Mouse (Mus musculus) stomach, embryonic 14.5 days (tissue): Measurements from ENCODE around the gene Atp5c1. TPM values are rescaled to one million over a fixed set of nuclear protein-coding genes. Genes with fewer than 3 reads are reported as not detected.

Experiments
- ATAC-seq: fragments of 200-750 bp; cut with Nextera tagmentation; 2 replicates; pipeline ENCODE4 v1.8.0; 2017; ENCODE audit warnings: low read depth, moderate TSS enrichment; ENCODE audit not compliant: insufficient number of reproducible peaks, insufficient read depth, low FRiP score
- H3K27ac ChIP-seq: fragments of 300-500 bp; sonication (generic); 2 replicates; pipeline ENCODE4 v1.5.1; 2014; ENCODE audit warnings: mild to moderate bottlenecking, low read length, moderate library complexity, mixed read lengths
- H3K27me3 ChIP-seq: fragments of 300-500 bp; sonication (generic); 2 replicates; pipeline ENCODE4 v1.6.1; 2014; ENCODE audit warnings: low read length, control low read depth, mixed read lengths; ENCODE audit not compliant: control insufficient read depth, insufficient read depth
- H3K36me3 ChIP-seq: fragments of 300-500 bp; sonication (generic); 2 replicates; pipeline ENCODE4 v1.6.1; 2014; ENCODE audit warnings: mild to moderate bottlenecking, control low read depth, low read length, moderate library complexity, mixed read lengths; ENCODE audit not compliant: control insufficient read depth, insufficient read depth
- H3K4me1 ChIP-seq: fragments of 300-500 bp; sonication (generic); 2 replicates; pipeline ENCODE4 v1.6.1; 2014; ENCODE audit warnings: low read length, control low read depth, mixed read lengths; ENCODE audit not compliant: control insufficient read depth, insufficient read depth
- H3K4me2 ChIP-seq: fragments of 300-500 bp; sonication (generic); replicated peaks from 2 replicates; pipeline ENCODE4 v1.6.1; 2014; ENCODE audit warnings: low read depth, low read length, control low read depth
- H3K4me3 ChIP-seq: fragments of 300-500 bp; sonication (generic); 2 replicates; pipeline ENCODE4 v1.5.1; 2014; ENCODE audit warnings: low read depth, low read length, control low read depth
- H3K9ac ChIP-seq: fragments of 300-500 bp; sonication (generic); replicated peaks from 2 replicates; pipeline ENCODE4 v1.6.1; 2014; ENCODE audit warnings: low read depth, mild to moderate bottlenecking, control low read depth, low read length, moderate library complexity, mixed read lengths
- H3K9me3 ChIP-seq: fragments of 300-500 bp; sonication (generic); 2 replicates; pipeline ENCODE4 v1.6.1; 2016; ENCODE audit warnings: low read depth, low read length, control low read depth; ENCODE audit not compliant: control insufficient read depth
- WGBS: fragments of 180-500 bp; shearing (Covaris S2); extraction: QIAGEN DNeasy Blood & Tissue Kit; methylation state at CpG from one replicate; pipeline ENCODE4 v1.1.7; 2014; 5-methylcytosine and 5-hydroxymethylcytosine counted together
- polyA plus RNA-seq: library from polyadenylated mRNA; unstranded; fragments of >200 nt; fragmentation: Nextera tagmentation; extraction: Ambion mirVana; gene quantifications from 2 replicates; pipeline ENCODE4 v1.2.1, GENCODE M21; 2014

Atp5c1 gene
- polyA plus RNA-seq, 1 experiment from 2014 or later: 614 TPM

DNA sequence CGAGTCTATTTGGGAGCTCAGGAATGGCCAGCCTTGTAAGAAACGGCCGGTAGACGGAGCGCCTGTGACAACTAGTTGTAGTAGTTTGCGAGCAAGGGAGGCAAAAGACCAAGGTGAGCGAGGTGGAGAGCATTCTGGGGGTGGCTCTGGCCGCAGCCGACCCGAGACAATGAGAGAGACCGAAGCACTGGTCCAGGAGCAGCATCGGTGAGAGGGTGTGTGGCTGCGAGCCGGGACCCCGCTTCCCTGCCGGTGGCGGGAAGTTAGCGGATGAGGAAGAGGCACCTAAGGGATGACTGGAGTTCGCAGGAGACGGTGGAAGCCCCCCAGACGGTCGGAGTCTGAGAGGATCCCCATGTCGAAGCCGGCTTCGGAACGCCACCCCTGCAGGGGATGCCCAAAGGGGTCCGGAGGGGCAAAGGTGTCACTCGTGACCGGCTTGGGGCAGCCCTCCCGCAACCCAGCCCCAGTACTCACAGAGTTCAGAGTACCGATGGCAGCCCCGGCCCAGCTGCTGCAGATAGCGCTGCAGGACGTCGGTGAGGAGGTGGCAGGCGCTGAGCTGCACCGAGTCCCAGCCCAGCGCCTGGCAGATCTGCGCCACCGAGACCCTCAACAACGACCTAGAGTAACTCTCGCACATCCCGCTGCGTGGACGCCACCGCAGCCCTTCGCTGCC, 32.4 kb downstream of the Atp5c1 start:
- Histone ChIP-seq H3K4me3 (peak overlapping the region; percentile 95), H3K4me2 (peak overlapping the region; percentile 80), H3K27ac (peak overlapping the region; percentile 27; the same call in 1 of the 2 replicates), H3K27me3 (no peaks in the 10 kb centered on the region), H3K4me1 (peaks cover 9% of the 10 kb centered on the region; the same call in 1 of the 2 replicates), H3K9me3 (no peaks in the 10 kb centered on the region), H3K36me3 (no peaks in the 10 kb centered on the region), H3K9ac (peak overlapping the region; percentile 73)
- WGBS: 0% methylated on average over 42 of the region's 47 CpGs
- peak; percentile 50; the same call in 1 of the 2 replicates for ATAC-seq

DNA sequence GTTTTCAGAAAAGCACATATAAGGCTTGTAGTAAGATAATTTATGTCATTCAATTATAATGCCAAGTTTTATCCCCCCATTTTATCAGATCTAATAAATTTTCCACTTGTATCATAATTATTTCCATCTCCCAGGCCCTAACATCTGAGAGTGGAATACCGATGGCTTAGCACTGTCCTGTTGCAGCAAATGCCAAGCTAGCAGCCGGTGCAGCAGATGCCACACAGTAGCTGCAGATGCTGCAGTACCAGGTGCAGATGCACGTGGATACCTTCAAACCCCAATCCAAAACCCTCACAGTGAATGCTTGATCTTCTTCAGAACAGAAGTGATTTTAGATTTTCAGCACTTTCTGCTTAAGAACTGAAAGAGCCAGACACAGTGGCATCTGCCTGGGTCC, 45.3 kb downstream of the Atp5c1 start:
- H3K4me1 ChIP-seq: no peaks in the 10 kb centered on the region
- WGBS: 86% methylated on average over 3 of the region's 3 CpGs
- no peaks in the 10 kb centered on the region for H3K9me3 ChIP-seq
- no peaks in the 10 kb centered on the region for H3K27me3 ChIP-seq
- H3K9ac ChIP-seq: no peak overlapping the region
- ATAC-seq: no peak
- peaks cover 4% of the 10 kb centered on the region for H3K36me3 ChIP-seq
- H3K27ac ChIP-seq: no peak overlapping the region
- H3K4me2 ChIP-seq: no peak overlapping the region
- no peak overlapping the region for H3K4me3 ChIP-seq

- no peak overlapping the region for H3K4me3 ChIP-seq
- ATAC-seq: no peak
- WGBS: 64% methylated on average over 4 of the region's 4 CpGs
- no peak overlapping the region for H3K27ac ChIP-seq
- H3K4me2 ChIP-seq: no peak overlapping the region
- no peaks in the 10 kb centered on the region for H3K9me3 ChIP-seq
- H3K4me1 ChIP-seq: no peaks in the 10 kb centered on the region
- H3K9ac ChIP-seq: no peak overlapping the region
- no peaks in the 10 kb centered on the region for H3K27me3 ChIP-seq
- H3K36me3 ChIP-seq: no peaks in the 10 kb centered on the region
Measured at GRCm38 (mm10) chr2:10033684-10034083, 46.6 kb downstream of the Atp5c1 start.

DNA sequence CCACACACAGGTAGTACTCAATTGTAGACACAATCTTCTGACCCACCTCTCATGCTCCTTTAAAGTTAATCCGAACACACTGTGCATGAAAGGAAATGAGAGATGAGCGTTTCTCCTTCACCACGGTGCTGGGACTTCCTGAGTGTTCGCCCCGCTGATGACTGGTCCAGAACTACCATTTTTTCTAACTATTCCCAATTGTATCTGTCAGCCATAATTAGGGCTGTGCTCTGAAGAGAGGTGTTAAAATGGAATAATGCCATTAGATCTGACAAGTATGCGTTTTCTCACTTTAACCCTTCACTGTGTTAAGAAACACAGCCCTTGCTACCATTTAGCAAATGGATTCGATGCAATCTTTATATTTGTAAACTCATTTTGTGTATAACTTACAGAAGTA, 50.6 kb downstream of the Atp5c1 start:
- Histone ChIP-seq H3K9me3 (no peaks in the 10 kb centered on the region), H3K9ac (no peak overlapping the region), H3K27me3 (no peaks in the 10 kb centered on the region), H3K27ac (no peak overlapping the region), H3K36me3 (no peaks in the 10 kb centered on the region), H3K4me3 (no peak overlapping the region), H3K4me1 (no peaks in the 10 kb centered on the region), H3K4me2 (no peak overlapping the region)
- WGBS: 78% methylated on average over 7 of the region's 7 CpGs
- no peak for ATAC-seq

- Histone ChIP-seq H3K4me2 (no peak overlapping the region), H3K9ac (no peak overlapping the region), H3K36me3 (no peaks in the 10 kb centered on the region), H3K4me3 (no peak overlapping the region), H3K27ac (no peak overlapping the region), H3K27me3 (no peaks in the 10 kb centered on the region), H3K4me1 (no peaks in the 10 kb centered on the region), H3K9me3 (no peaks in the 10 kb centered on the region)
- no peak for ATAC-seq
- WGBS: 83% methylated on average over 6 of the region's 6 CpGs
Measured at GRCm38 (mm10) chr2:10024264-10024663, 56.0 kb downstream of the Atp5c1 start.

GRCm38 (mm10) chr2:10021296-10021695, 59.0 kb downstream of the Atp5c1 start:
- WGBS: 89% methylated on average over 11 of the region's 11 CpGs
- no peak for ATAC-seq
- no peak overlapping the region for H3K27ac ChIP-seq

DNA sequence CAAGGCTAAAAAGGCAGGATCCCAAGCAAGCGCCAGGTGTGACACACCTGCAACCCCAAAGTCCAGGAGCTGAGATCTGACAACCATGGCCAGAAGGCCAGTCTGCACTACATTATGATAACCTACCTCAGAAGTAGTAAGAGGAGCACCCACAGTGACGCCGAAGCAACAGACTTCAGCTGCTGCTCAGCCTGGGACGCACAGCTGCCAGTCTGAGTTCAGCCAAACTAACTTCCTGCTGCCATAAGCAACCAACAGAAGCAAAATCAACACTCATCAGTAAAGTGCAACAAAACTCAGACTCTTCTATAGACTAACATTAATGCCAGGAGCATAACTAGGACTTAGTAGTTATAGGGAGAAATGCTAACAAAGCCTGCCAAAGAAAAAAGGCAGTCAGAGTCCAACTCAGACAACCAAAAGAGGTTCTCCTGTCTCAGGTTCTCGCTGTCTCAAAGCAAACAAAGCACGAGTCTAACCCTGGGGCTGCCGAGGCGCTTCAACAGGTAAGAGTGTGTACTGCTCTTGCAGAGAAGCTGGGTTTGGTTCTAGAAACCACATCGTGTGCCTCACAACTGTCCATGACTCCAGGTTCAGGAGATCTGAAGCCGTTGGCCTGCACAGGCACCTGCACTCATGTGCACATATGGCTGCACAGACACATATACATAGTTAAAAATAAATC, 65.2 kb downstream of the Atp5c1 start:
- ATAC-seq: no peak
- no peaks in the 10 kb centered on the region for H3K36me3 ChIP-seq
- 75% methylated on average over 10 of the region's 10 CpGs for WGBS
- H3K4me1 ChIP-seq: no peaks in the 10 kb centered on the region
- no peak overlapping the region for H3K9ac ChIP-seq
- no peaks in the 10 kb centered on the region for H3K27me3 ChIP-seq
- no peaks in the 10 kb centered on the region for H3K9me3 ChIP-seq
- H3K4me3 ChIP-seq: no peak overlapping the region
- H3K27ac ChIP-seq: no peak overlapping the region
- H3K4me2 ChIP-seq: no peak overlapping the region

More at GRCm38 (mm10) chr2:10021296-10021695, 59.0 kb downstream of the Atp5c1 start:
- Histone ChIP-seq H3K9me3 (no peaks in the 10 kb centered on the region), H3K4me1 (no peaks in the 10 kb centered on the region), H3K4me2 (no peak overlapping the region), H3K9ac (no peak overlapping the region), H3K4me3 (no peak overlapping the region), H3K36me3 (no peaks in the 10 kb centered on the region), H3K27me3 (no peaks in the 10 kb centered on the region)

DNA sequence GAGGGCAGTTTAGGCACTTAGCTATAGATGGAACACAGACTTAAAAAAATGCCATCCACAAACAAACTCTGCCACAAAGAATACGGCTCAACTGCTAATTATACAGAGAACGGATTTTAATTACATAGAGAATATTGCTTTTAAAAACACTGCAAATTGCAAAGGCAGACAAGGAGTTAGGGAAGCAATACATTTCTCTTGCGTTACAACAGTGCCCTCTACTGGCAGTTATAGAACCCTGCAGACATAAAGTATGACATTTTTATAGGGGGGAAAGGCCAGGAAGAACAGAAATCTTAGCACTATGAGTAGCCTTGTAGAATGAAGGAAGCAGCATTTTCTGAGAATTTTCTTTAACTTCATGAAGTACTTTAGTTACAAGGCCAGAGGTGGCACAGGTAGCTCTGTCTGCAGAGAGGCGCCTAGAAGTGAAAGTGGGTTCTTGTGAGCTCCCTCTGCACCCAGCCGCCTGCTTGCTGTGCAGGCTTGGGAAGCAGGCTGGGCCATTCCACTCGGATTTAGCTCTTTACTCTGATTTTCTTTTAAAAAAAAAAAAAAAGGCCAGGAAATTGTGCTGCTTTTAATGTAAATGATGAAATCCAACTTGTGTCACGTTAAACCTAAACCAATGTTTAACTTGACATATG, 69.9 kb downstream of the Atp5c1 start:
- ATAC-seq: no peak
- H3K27me3 ChIP-seq: no peaks in the 10 kb centered on the region

More for the DNA sequence above, 69.9 kb downstream of the Atp5c1 start:
- no peak overlapping the region for H3K27ac ChIP-seq
- H3K4me2 ChIP-seq: no peak overlapping the region
- no peak overlapping the region for H3K4me3 ChIP-seq
- no peaks in the 10 kb centered on the region for H3K36me3 ChIP-seq
- WGBS: 38% methylated on average over 7 of the region's 7 CpGs
- peaks cover 3% of the 10 kb centered on the region; the same call in 1 of the 2 replicates for H3K4me1 ChIP-seq
- H3K9ac ChIP-seq: no peak overlapping the region
- no peaks in the 10 kb centered on the region for H3K9me3 ChIP-seq
